Mouse (Mus musculus) kidney, adult 2 months (tissue): ENCODE results near the gene Ublcp1. TPM values are rescaled to one million over a fixed set of nuclear protein-coding genes. Genes with fewer than 3 reads are reported as not detected.
A peak's percentile ranks its signal among the peaks of the same experiment; 100 is the strongest.

Experiments used
- DNase-seq: peaks from one replicate; pipeline ENCODE4 v3.0.0; 2021
- H3K27ac ChIP-seq: fragments of 200-500 bp; 2 replicates; pipeline ENCODE4 v1.5.1; 2012; ENCODE audit warnings: low read depth, low read length, control low read depth, inconsistent platforms; ENCODE audit not compliant: insufficient read depth
- H3K27me3 ChIP-seq: fragments of 200-500 bp; replicated peaks from 2 replicates; pipeline ENCODE4 v1.6.1; 2012; ENCODE audit warnings: mild to moderate bottlenecking, moderate library complexity, low read length, inconsistent platforms; ENCODE audit not compliant: control insufficient read depth, insufficient read depth
- H3K36me3 ChIP-seq: fragments of 200-500 bp; 2 replicates; pipeline ENCODE4 v1.6.1; 2012; ENCODE audit warnings: mild to moderate bottlenecking, moderate library complexity, low read length, inconsistent platforms; ENCODE audit not compliant: control insufficient read depth, insufficient read depth
- H3K4me1 ChIP-seq: fragments of 200-500 bp; 2 replicates; pipeline ENCODE4 v1.6.1; 2011; ENCODE audit warnings: low read length; ENCODE audit not compliant: control insufficient read depth, insufficient read depth
- H3K4me3 ChIP-seq: fragments of 200-500 bp; 2 replicates; pipeline ENCODE4 v1.5.1; 2011; ENCODE audit warnings: mild to moderate bottlenecking, low read depth, low read length, control low read depth; ENCODE audit not compliant: insufficient read depth
- CTCF ChIP-seq: fragments of 200-500 bp; conservative IDR thresholded peaks from 2 replicates; pipeline ENCODE4 v1.5.1; 2011; ENCODE audit warnings: low read depth, mild to moderate bottlenecking, control low read depth, low read length, moderate library complexity, mixed read lengths; ENCODE audit not compliant: insufficient read depth, insufficient read length
- POLR2A ChIP-seq: fragments of 200-500 bp; IDR thresholded peaks from one replicate; pipeline ENCODE4 v1.6.1; 2011; ENCODE audit warnings: low read depth, low read length, control low read depth
- WGBS: fragments of 180-500 bp; shearing (Covaris S2); methylation state at CpG from one replicate; pipeline ENCODE4 v1.1.7; 2018; 5-methylcytosine and 5-hydroxymethylcytosine counted together
- polyA plus RNA-seq: library from polyadenylated mRNA; depleted of rRNA; stranded (reverse); fragments of >200 nt; gene quantifications from 2 replicates; pipeline ENCODE4 v1.2.3, GENCODE M21; 2012

Ublcp1 gene
- polyA plus RNA-seq, 1 experiment, result 18.7 TPM

DNA sequence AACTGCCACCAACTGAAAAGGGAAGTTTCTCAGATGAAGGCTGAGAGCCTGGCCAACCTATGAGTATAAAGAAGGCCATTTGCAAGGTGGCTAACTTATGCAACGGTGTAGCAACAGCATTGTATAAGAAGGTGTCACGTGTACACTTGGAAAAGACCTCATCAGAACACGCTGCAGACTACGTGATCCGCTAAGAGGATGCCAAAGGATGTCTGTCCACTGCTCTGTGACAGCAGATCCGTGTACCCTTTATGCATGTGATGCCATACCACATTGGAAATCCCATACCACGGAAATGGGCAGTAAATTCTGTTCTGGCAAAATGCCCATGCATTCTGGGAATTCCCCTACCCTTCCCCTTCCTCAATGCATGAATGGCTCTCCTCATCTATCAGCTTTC is 33.8 kb upstream of the Ublcp1 start:
- Histone ChIP-seq H3K4me3 (no peak overlapping the region), H3K27me3 (no peaks in the 10 kb centered on the region), H3K36me3 (no peaks in the 10 kb centered on the region), H3K4me1 (no peaks in the 10 kb centered on the region), H3K27ac (no peak overlapping the region)
- no peak for DNase-seq
- TF ChIP-seq POLR2A (no peak), CTCF (no peak)
- WGBS, result 71% methylated on average over 7 of the region's 7 CpGs

DNA sequence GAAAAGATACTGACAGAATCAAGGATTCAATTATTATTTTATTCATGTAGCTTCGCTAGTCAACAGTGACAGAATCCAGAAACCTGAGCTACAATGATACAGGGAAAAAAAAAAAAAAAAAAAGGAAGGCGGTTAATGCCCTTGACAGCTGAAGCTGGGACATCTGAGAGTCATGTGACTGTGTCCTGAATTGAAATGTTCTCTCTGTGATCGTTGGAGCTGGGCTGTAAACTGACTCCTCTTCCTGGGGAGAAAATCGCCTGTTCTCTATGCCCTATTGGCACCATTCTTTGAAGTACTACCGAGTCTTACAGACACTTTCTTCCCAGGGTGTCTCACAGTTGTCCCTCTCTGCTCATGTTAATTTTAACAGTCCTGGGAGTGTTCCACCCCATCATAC is 32.6 kb upstream of the Ublcp1 start:
- Histone ChIP-seq H3K27ac (no peak overlapping the region), H3K4me1 (no peaks in the 10 kb centered on the region), H3K4me3 (no peak overlapping the region), H3K27me3 (no peaks in the 10 kb centered on the region), H3K36me3 (no peaks in the 10 kb centered on the region)
- 36% methylated on average over 5 of the region's 5 CpGs for WGBS
- TF ChIP-seq POLR2A, result no peak
- no peak for TF ChIP-seq CTCF
- no peak for DNase-seq

- no peak for DNase-seq
- H3K36me3 ChIP-seq, result no peaks in the 10 kb centered on the region
- WGBS, result 84% methylated on average over 2 of the region's 2 CpGs
- no peaks in the 10 kb centered on the region for H3K4me1 ChIP-seq
- H3K27me3 ChIP-seq, result no peaks in the 10 kb centered on the region
- TF ChIP-seq CTCF (no peak), POLR2A (no peak)
- no peak overlapping the region for H3K27ac ChIP-seq
- no peak overlapping the region for H3K4me3 ChIP-seq
Observed at GRCm38 (mm10) chr11:44501477-44501876, 31.2 kb upstream of the Ublcp1 start.

DNA sequence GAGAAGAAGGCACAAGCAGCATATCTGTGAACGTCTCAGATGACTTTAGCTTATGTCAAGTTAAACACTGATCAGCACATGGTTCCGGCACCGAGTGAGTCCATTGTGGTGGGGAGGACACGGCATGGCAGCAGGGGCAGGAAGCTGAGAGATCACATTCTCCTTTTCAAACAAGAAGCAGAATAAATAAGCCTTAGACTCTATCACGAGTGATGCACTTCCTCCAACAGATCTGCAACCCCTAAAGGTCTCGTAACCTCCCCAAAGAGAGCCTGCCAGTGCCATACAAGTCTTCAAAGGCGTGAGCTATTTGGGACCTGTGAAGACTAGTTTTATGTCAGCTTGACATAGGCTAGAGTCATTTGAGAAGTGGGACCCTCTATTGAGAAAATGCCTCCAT is 30.7 kb upstream of the Ublcp1 start:
- DNase-seq, result no peak
- WGBS, result 80% methylated on average over 7 of the region's 7 CpGs
- H3K4me3 ChIP-seq, result no peak overlapping the region
- no peaks in the 10 kb centered on the region for H3K27me3 ChIP-seq
- no peaks in the 10 kb centered on the region for H3K36me3 ChIP-seq
- H3K4me1 ChIP-seq, result no peaks in the 10 kb centered on the region
- H3K27ac ChIP-seq, result no peak overlapping the region
- TF ChIP-seq CTCF (no peak), POLR2A (no peak)

DNA sequence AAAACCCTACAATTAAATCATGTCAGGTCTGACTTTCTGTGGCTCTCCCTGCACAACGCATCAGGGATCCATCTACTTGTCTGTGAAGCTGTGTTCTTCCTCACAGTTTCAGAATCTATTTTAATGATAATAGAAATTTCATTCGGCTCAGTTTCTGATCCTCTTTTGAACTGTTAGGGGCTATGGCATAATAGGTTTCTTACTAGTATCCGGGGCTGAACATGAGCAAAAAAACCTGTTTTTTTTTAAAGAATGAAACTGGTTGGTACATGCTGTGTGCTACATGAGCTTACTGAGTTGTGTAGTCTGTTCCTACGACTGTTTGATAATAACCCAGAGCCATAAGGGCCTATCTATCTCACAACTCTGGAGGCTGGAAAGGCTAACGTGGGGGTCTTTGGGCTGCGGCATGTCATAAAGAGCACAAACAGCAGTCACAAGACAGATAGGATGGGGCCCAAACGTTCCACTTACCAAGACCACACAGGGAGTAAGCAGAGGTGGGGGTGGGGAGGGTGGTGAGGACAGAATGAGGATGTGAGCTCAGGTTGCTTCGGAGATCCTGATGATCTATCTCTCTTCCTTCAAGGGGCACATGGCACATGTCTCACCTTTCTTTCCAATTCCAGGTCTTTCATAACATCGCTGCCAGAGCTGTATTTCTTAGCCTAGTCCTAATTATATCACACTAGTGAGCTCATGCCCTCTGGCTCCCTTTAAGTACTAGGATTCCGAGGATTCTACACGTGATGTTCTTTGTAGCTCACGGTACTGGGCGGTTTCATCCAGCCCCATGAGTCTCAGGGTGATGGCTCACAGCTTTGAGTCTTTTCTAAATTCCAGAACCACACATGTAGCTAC is 28.3 kb upstream of the Ublcp1 start:
- 69% methylated on average over 13 of the region's 13 CpGs for WGBS
- no peak overlapping the region for H3K27ac ChIP-seq
- H3K27me3 ChIP-seq, result no peaks in the 10 kb centered on the region
- no peak for DNase-seq
- H3K36me3 ChIP-seq, result no peaks in the 10 kb centered on the region
- no peaks in the 10 kb centered on the region for H3K4me1 ChIP-seq
- no peak overlapping the region for H3K4me3 ChIP-seq
- TF ChIP-seq CTCF (no peak), POLR2A (no peak)

- H3K36me3 ChIP-seq, result no peaks in the 10 kb centered on the region
- H3K27ac ChIP-seq, result peak overlapping the region; percentile 45
- H3K4me1 ChIP-seq, result no peaks in the 10 kb centered on the region
- peak; percentile 33 for DNase-seq
- H3K4me3 ChIP-seq, result no peak overlapping the region
- no peak for TF ChIP-seq POLR2A
- TF ChIP-seq CTCF, result no peak
- no peaks in the 10 kb centered on the region for H3K27me3 ChIP-seq
- WGBS, result 39% methylated on average over 3 of the region's 3 CpGs
Observed at GRCm38 (mm10) chr11:44496217-44496616, 25.9 kb upstream of the Ublcp1 start.

DNA sequence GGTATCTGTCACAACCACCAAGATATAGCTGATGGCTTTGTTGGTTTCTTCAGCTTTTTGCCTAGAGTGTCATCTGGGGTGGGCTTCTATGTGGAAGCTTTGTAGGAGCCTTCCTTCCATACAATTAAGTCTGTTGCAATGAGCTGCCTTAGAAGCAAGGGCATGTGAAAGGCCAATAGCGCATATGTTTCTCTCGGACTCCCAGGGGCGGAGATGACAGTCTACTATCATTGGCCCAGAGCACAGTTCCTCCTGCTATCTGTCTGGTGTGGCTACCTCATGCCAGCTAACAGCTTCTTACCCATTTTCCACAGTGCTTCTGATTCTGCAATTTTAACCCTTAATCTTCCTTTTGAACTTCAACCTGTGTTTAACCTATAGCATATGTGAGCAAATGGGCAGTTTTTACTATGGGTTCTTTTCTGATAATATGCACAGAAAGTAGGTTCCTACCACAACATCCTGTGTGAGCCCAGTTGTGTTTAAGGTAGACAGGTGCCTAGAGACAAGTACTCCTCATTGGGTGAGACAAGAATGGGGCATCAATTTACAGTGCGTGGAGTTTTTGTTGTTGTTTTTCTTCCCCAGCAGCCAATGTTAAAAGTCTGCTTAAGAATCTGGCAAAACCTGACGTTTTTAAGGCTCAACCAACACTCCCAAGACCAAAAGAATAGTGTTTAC is 24.5 kb upstream of the Ublcp1 start:
- Histone ChIP-seq H3K4me1 (no peaks in the 10 kb centered on the region), H3K27me3 (no peaks in the 10 kb centered on the region), H3K36me3 (no peaks in the 10 kb centered on the region), H3K27ac (no peak overlapping the region), H3K4me3 (no peak overlapping the region)
- DNase-seq, result no peak
- no peak for TF ChIP-seq POLR2A
- WGBS, result 88% methylated on average over 5 of the region's 5 CpGs
